Mouse (Mus musculus) 3134 (cell line): ENCODE data around the gene Camk1g.

ENCODE experiments used
- DNase-seq: peaks from one replicate; pipeline ENCODE4 v3.0.0-alpha.2; 2011; ENCODE audit warnings: low spot score; ENCODE audit not compliant: insufficient read length; ENCODE audit errors: extremely low read depth

Gene Camk1g

GRCm38 (mm10) chr1:193336122-193337017 lies 33.7 kb downstream of the Camk1g start:
- no peak for DNase-seq

- DNase-seq = no peak
These were observed 35.6 kb downstream of the Camk1g start for GRCm38 (mm10) chr1:193334546-193334945.

- no peak for DNase-seq
These were observed 36.3 kb downstream of the Camk1g start for GRCm38 (mm10) chr1:193333776-193334175.

- no peak for DNase-seq
These were observed 37.4 kb downstream of the Camk1g start for GRCm38 (mm10) chr1:193332671-193333070.

GRCm38 (mm10) chr1:193332018-193332417 lies 38.1 kb downstream of the Camk1g start:
- DNase-seq = no peak

DNA sequence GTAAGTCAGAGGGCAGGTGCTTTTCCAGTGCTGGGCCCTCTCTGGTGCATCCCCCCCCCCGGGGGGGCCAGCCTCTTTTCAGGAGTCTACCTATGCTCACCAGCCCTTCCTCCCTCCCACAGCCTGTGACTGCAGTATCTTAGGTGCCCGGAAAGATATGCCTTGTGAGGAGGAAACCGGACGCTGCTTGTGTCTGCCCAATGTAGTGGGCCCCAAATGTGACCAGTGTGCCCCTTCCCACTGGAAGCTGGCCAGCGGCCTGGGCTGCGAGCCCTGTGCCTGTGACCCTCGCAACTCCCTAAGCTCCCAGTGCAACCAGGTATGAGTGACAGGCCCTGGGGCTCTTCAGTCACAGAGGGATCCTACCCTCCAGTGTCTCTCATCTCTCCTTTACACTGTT lies 39.5 kb downstream of the Camk1g start:
- DNase-seq = no peak

GRCm38 (mm10) chr1:193330172-193330571 lies 39.9 kb downstream of the Camk1g start:
- peak; percentile 65 for DNase-seq

DNA sequence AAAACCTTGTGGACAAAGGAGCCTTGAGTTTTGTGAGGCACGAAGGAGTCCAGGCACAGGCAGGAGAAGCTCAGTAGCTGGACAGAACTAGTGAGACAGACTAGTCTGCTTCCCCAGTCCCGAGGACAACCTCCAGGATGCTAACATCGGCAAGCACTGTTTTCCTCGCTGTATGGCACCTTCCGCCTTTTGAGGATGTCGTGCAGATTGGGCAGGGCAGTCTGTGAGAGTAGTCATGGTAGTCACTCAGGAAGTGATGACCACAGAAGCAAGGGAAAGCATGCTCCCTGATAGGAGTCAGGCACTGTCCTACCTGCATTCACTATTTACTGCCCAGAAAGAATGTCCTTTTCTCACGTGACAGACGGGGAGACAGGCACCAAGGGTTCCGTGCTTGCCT lies 40.5 kb downstream of the Camk1g start:
- no peak for DNase-seq

- DNase-seq = no peak
These were observed 42.4 kb downstream of the Camk1g start for GRCm38 (mm10) chr1:193327686-193328085.

GRCm38 (mm10) chr1:193327216-193327615 lies 42.9 kb downstream of the Camk1g start:
- DNase-seq = no peak

GRCm38 (mm10) chr1:193326456-193327145 lies 43.5 kb downstream of the Camk1g start:
- DNase-seq = no peak

DNA sequence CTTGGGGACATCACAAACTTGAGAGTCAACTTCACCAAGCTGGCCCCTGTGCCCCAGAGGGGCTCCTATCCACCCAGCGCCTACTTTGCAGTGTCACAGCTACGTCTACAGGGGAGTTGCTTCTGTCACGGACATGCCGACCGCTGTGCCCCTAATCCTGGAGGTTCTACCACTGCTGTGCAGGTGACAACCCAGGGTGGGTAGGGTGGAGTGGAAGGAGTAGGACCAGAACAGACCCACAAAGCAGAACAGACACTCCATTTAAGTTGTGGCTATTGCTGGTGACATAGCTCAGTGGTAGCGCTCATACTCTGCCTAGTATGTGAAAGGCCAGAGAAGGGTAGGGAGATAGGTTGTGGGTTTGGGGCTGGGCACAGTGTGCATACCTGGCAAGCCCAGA lies 44.2 kb downstream of the Camk1g start:
- no peak for DNase-seq

DNA sequence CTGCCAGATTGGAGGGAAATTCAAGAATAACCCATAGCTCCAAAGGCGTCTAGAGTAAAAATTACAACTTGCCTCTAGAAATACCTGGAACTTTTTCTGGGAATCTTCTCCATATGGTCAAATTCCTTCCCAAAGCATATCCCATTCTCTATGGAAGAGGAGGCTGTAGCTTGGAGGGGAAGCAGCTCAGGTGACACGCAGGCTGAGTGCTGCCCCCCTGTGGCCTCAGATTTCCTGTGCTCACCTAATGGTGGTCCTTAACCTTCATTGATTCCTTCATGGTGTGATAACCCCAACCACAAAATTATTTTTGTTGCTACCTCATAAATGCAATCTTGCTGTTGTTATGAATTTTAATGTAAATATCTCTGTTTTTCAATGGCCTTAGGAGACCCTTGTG lies 45.9 kb downstream of the Camk1g start:
- no peak for DNase-seq

DNA sequence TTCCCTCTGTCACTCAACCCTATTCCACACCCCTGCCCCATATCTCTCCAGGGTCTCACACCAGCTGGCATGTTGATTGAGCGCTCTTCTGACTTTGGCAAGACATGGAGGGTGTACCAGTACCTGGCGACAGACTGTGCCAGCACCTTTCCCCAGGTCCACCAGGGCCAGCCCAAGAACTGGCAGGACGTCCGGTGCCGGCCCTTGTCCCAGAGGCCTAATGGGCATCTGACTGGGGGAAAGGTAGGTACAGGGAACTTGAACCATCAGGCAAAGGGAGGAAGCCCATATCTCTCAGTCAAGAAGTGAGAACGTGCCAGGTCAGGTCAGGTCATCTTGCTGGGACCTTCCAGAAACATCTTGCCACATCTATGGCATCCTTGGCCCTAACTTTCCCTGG lies 46.4 kb downstream of the Camk1g start:
- DNase-seq = no peak

DNA sequence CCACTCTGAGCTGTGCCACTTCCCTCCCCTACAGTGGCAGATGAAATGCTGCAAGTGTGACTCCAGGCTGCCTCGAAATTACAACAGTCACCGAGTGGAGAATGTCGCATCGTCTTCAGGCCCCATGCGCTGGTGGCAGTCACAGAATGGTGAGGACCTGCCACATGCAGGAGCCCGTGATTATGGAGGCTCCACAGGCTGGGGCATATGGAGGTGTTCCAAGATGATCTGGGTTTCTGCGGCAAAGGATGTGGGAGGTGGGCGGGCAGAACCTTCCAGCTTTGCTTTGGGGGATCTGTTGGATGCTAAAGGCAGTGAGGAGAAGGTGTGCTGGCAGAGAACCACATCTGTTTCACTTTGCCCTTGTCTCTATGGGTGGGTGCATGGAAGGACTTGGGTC lies 49.7 kb downstream of the Camk1g start:
- DNase-seq = no peak

DNA sequence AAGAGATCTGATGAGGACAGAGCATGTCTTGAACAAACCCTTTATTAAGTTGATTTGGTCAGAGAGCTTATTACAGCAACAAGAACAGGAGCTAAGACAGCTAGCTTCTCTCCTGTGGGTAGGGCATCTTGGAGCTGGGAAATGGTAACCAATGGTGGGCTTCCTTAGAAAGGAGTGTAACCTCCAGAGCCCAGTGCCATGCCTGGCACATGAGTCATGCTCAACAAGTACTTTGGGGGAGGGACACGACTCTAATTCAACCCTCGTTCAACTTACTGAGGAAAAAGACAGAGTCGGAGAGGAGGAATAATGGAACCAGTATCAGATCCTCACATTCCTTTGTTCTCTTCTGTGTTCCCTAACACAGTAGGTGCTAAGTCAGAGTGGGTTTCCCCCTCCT lies 50.4 kb downstream of the Camk1g start:
- DNase-seq = peak; percentile 41

- no peak for DNase-seq
These were observed 52.9 kb downstream of the Camk1g start for GRCm38 (mm10) chr1:193317159-193317559.

GRCm38 (mm10) chr1:193316358-193316750 lies 53.7 kb downstream of the Camk1g start:
- no peak for DNase-seq

GRCm38 (mm10) chr1:193315705-193316357 lies 54.3 kb downstream of the Camk1g start:
- DNase-seq = no peak

DNA sequence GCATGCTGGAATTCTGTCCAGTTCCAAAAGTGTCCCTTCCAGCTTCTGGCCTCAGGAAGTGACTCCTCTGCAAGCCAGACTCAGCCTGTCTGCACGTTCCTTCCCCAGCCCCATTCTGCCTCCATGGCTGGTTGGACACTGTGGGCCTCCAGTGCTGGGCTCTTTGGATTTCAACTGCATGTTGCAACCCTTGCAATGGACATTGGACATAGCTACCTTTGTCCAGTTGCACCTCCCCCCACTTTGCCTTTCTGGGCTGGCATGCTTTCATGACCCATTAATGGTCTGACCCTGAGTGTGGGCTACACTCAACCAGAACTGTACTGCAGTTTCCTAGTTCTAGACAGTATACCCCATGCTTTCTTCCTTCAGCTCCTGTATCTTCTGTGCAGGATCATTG lies 58.5 kb downstream of the Camk1g start:
- no peak for DNase-seq

GRCm38 (mm10) chr1:193310519-193311085 lies 59.5 kb downstream of the Camk1g start:
- DNase-seq = no peak
